Mouse (Mus musculus): ENCODE measurements around the gene Med27. TPM values are rescaled to one million over a fixed set of nuclear protein-coding genes. Genes with fewer than 3 reads are reported as not detected.
"Not testable (repeated sequence)": the region's sequence is repeated elsewhere in the genome, so short reads cannot be mapped to it uniquely, and the experiment has no call there.

Med27 gene
- polyA plus RNA-seq, 1 experiment from 2014 or later, result 38.8 TPM

GRCm38 (mm10) chr2:29516621-29517170 lies 170.1 kb downstream of the Med27 start:
- H3K4me3 ChIP-seq (replicated peaks), result no peak overlapping the region
- no peaks in the 10 kb centered on the region for H3K4me1 ChIP-seq (replicated peaks)
- no peaks in the 10 kb centered on the region for H3K9me3 ChIP-seq
- ATAC-seq, result no peak
- no peak overlapping the region for H3K4me2 ChIP-seq (replicated peaks)
- H3K27me3 ChIP-seq (replicated peaks), result no peaks in the 10 kb centered on the region
- no peaks in the 10 kb centered on the region for H3K36me3 ChIP-seq
- no peak overlapping the region for H3K9ac ChIP-seq
- 39% methylated on average over 9 of the region's 9 CpGs for WGBS
- H3K27ac ChIP-seq, result no peak overlapping the region

- no peak overlapping the region for H3K9ac ChIP-seq
- H3K4me1 ChIP-seq (replicated peaks), result no peaks in the 10 kb centered on the region
- no peaks in the 10 kb centered on the region for H3K27me3 ChIP-seq (replicated peaks)
- no peaks in the 10 kb centered on the region for H3K36me3 ChIP-seq
- no peak overlapping the region for H3K27ac ChIP-seq
- 60% methylated on average over 3 of the region's 3 CpGs for WGBS
- no peaks in the 10 kb centered on the region for H3K9me3 ChIP-seq
- ATAC-seq, result no peak
- no peak overlapping the region for H3K4me3 ChIP-seq (replicated peaks)
- H3K4me2 ChIP-seq (replicated peaks), result no peak overlapping the region
Observed at GRCm38 (mm10) chr2:29519402-29519801, 172.8 kb downstream of the Med27 start.

GRCm38 (mm10) chr2:29520206-29520605 lies 173.6 kb downstream of the Med27 start:
- Histone ChIP-seq H3K9me3 (no peaks in the 10 kb centered on the region), H3K9ac (no peak overlapping the region), H3K4me1 (replicated peaks) (no peaks in the 10 kb centered on the region), H3K36me3 (no peaks in the 10 kb centered on the region), H3K4me2 (replicated peaks) (no peak overlapping the region), H3K4me3 (replicated peaks) (no peak overlapping the region), H3K27me3 (replicated peaks) (no peaks in the 10 kb centered on the region), H3K27ac (no peak overlapping the region)
- WGBS, result 89% methylated on average over 6 of the region's 6 CpGs
- no peak for ATAC-seq

- no peaks in the 10 kb centered on the region for H3K36me3 ChIP-seq
- no peak overlapping the region for H3K4me2 ChIP-seq (replicated peaks)
- no peak for ATAC-seq
- no peaks in the 10 kb centered on the region for H3K4me1 ChIP-seq (replicated peaks)
- H3K4me3 ChIP-seq (replicated peaks), result no peak overlapping the region
- WGBS, result 79% methylated on average over 7 of the region's 7 CpGs
- no peak overlapping the region for H3K27ac ChIP-seq
- no peaks in the 10 kb centered on the region for H3K27me3 ChIP-seq (replicated peaks)
- H3K9me3 ChIP-seq, result no peaks in the 10 kb centered on the region
- H3K9ac ChIP-seq, result no peak overlapping the region
Observed at GRCm38 (mm10) chr2:29521486-29521885, 174.9 kb downstream of the Med27 start.

GRCm38 (mm10) chr2:29523918-29524811 lies 177.5 kb downstream of the Med27 start:
- H3K4me3 ChIP-seq (replicated peaks), result no peak overlapping the region
- no peaks in the 10 kb centered on the region for H3K36me3 ChIP-seq
- no peak overlapping the region for H3K9ac ChIP-seq
- H3K27me3 ChIP-seq (replicated peaks), result no peaks in the 10 kb centered on the region
- no peak overlapping the region for H3K4me2 ChIP-seq (replicated peaks)
- no peaks in the 10 kb centered on the region for H3K4me1 ChIP-seq (replicated peaks)
- H3K9me3 ChIP-seq, result no peaks in the 10 kb centered on the region
- no peak for ATAC-seq
- no peak overlapping the region for H3K27ac ChIP-seq
- 76% methylated on average over 12 of the region's 12 CpGs for WGBS

GRCm38 (mm10) chr2:29525273-29525805 lies 178.7 kb downstream of the Med27 start:
- Histone ChIP-seq H3K36me3 (no peaks in the 10 kb centered on the region), H3K9me3 (no peaks in the 10 kb centered on the region), H3K4me3 (replicated peaks) (no peak overlapping the region), H3K4me1 (replicated peaks) (no peaks in the 10 kb centered on the region), H3K4me2 (replicated peaks) (no peak overlapping the region), H3K27ac (no peak overlapping the region), H3K27me3 (replicated peaks) (no peaks in the 10 kb centered on the region), H3K9ac (no peak overlapping the region)
- ATAC-seq, result no peak
- WGBS, result 46% methylated on average over 4 of the region's 4 CpGs

- H3K9me3 ChIP-seq, result no peaks in the 10 kb centered on the region
- no peak overlapping the region for H3K9ac ChIP-seq
- H3K36me3 ChIP-seq, result no peaks in the 10 kb centered on the region
- ATAC-seq, result no peak
- WGBS, result 76% methylated on average over 14 of the region's 14 CpGs
- no peaks in the 10 kb centered on the region for H3K27me3 ChIP-seq (replicated peaks)
- no peak overlapping the region for H3K27ac ChIP-seq
- H3K4me1 ChIP-seq (replicated peaks), result no peaks in the 10 kb centered on the region
- no peak overlapping the region for H3K4me2 ChIP-seq (replicated peaks)
- H3K4me3 ChIP-seq (replicated peaks), result no peak overlapping the region
Observed at GRCm38 (mm10) chr2:29526266-29526665, 179.6 kb downstream of the Med27 start.

GRCm38 (mm10) chr2:29527480-29527879 lies 180.9 kb downstream of the Med27 start:
- not testable (repeated sequence) for H3K9ac ChIP-seq; H3K4me2 ChIP-seq (replicated peaks); H3K4me1 ChIP-seq (replicated peaks); H3K36me3 ChIP-seq; H3K4me3 ChIP-seq (replicated peaks); H3K27me3 ChIP-seq (replicated peaks); ATAC-seq; H3K27ac ChIP-seq; H3K9me3 ChIP-seq
- 86% methylated on average over 8 of the region's 9 CpGs for WGBS

GRCm38 (mm10) chr2:29528811-29529210 lies 182.2 kb downstream of the Med27 start:
- H3K4me2 ChIP-seq (replicated peaks), result no peak overlapping the region
- H3K36me3 ChIP-seq, result no peaks in the 10 kb centered on the region
- no peaks in the 10 kb centered on the region for H3K27me3 ChIP-seq (replicated peaks)
- H3K4me1 ChIP-seq (replicated peaks), result no peaks in the 10 kb centered on the region
- WGBS, result 91% methylated on average over 5 of the region's 5 CpGs
- H3K9ac ChIP-seq, result no peak overlapping the region
- no peak overlapping the region for H3K27ac ChIP-seq
- no peak overlapping the region for H3K4me3 ChIP-seq (replicated peaks)
- H3K9me3 ChIP-seq, result no peaks in the 10 kb centered on the region
- no peak for ATAC-seq

- H3K36me3 ChIP-seq; H3K4me1 ChIP-seq (replicated peaks); H3K4me2 ChIP-seq (replicated peaks); ATAC-seq; H3K9me3 ChIP-seq; H3K27ac ChIP-seq; H3K4me3 ChIP-seq (replicated peaks); H3K9ac ChIP-seq; H3K27me3 ChIP-seq (replicated peaks): not testable (repeated sequence)
- WGBS, result 97% methylated on average over 2 of the region's 2 CpGs
Observed at GRCm38 (mm10) chr2:29529788-29530187, 183.2 kb downstream of the Med27 start.

GRCm38 (mm10) chr2:29532173-29532572 lies 185.6 kb downstream of the Med27 start:
- H3K9ac ChIP-seq, result no peak overlapping the region
- no peaks in the 10 kb centered on the region for H3K4me1 ChIP-seq (replicated peaks)
- no peak overlapping the region for H3K4me2 ChIP-seq (replicated peaks)
- no peak overlapping the region for H3K4me3 ChIP-seq (replicated peaks)
- 86% methylated on average over 3 of the region's 3 CpGs for WGBS
- no peaks in the 10 kb centered on the region for H3K36me3 ChIP-seq
- H3K27me3 ChIP-seq (replicated peaks), result no peaks in the 10 kb centered on the region
- H3K9me3 ChIP-seq, result no peaks in the 10 kb centered on the region
- no peak for ATAC-seq
- no peak overlapping the region for H3K27ac ChIP-seq

GRCm38 (mm10) chr2:29532921-29533320 lies 186.3 kb downstream of the Med27 start:
- Histone ChIP-seq H3K4me3 (replicated peaks) (no peak overlapping the region), H3K27ac (no peak overlapping the region), H3K36me3 (no peaks in the 10 kb centered on the region), H3K4me2 (replicated peaks) (no peak overlapping the region), H3K9me3 (no peaks in the 10 kb centered on the region), H3K27me3 (replicated peaks) (no peaks in the 10 kb centered on the region), H3K4me1 (replicated peaks) (no peaks in the 10 kb centered on the region), H3K9ac (no peak overlapping the region)
- 87% methylated on average over 5 of the region's 5 CpGs for WGBS
- ATAC-seq, result no peak

Data from intestine, embryonic 15.5 days (tissue).